Mouse (Mus musculus) MEL (cell line): ENCODE results near the gene Tpp1. TPM values are rescaled to one million over a fixed set of nuclear protein-coding genes. Genes with fewer than 3 reads are reported as not detected.

Experiments
- DNase-seq: peaks from one replicate; pipeline ENCODE4 v3.0.0; 2011; ENCODE audit warnings: low read depth, low spot score
- H3K27ac ChIP-seq: 2 replicates; pipeline ENCODE4 v1.5.1; 2012; ENCODE audit warnings: low read depth, mild to moderate bottlenecking, control low read depth, low read length, moderate library complexity; ENCODE audit not compliant: control insufficient read depth
- H3K27me3 ChIP-seq, 2 experiments: fragments of 150-350 bp in 1 of 2; sonication (generic) in 1 of 2; 2 replicates each; pipeline ENCODE4 v1.6.1; 2012; ENCODE audit warnings: low read length in 2 of 2, mild to moderate bottlenecking in 2 of 2, improper control_type of control experiment in 1 of 2, moderate library complexity in 1 of 2; ENCODE audit not compliant: insufficient read depth in 2 of 2, control insufficient read depth in 1 of 2
- H3K36me3 ChIP-seq, 2 experiments: 2 replicates each; pipeline ENCODE4 v1.6.1; 2012 to 2014; ENCODE audit warnings: low read length in 2 of 2, improper control_type of control experiment in 1 of 2, inconsistent platforms in 1 of 2, mild to moderate bottlenecking in 1 of 2; ENCODE audit not compliant: insufficient read depth in 2 of 2, control insufficient read depth in 1 of 2
- H3K4me1 ChIP-seq, 2 experiments: fragments of 150-350 bp in 1 of 2; sonication (generic) in 1 of 2; 2 replicates each; pipeline ENCODE4 v1.6.1; 2012; ENCODE audit warnings: low read length in 2 of 2, improper control_type of control experiment in 1 of 2, mild to moderate bottlenecking in 1 of 2; ENCODE audit not compliant: insufficient read depth in 2 of 2, control insufficient read depth in 1 of 2
- H3K4me3 ChIP-seq, 2 experiments: fragments of 150-350 bp in 1 of 2; sonication (generic) in 1 of 2; 2 replicates each; pipeline ENCODE4 v1.5.1; 2012; ENCODE audit warnings: low read depth in 2 of 2, low read length in 2 of 2, mild to moderate bottlenecking in 2 of 2, moderate library complexity in 2 of 2, control low read depth in 1 of 2, improper control_type of control experiment in 1 of 2; ENCODE audit not compliant: control insufficient read depth in 1 of 2, insufficient read depth in 1 of 2
- H3K79me2 ChIP-seq: 2 replicates; pipeline ENCODE4 v1.6.1; 2012; ENCODE audit warnings: mild to moderate bottlenecking, low read length, moderate library complexity; ENCODE audit not compliant: control insufficient read depth, poor library complexity, insufficient read depth
- H3K9ac ChIP-seq: 2 replicates; pipeline ENCODE4 v1.6.1; 2012; ENCODE audit warnings: low read depth, mild to moderate bottlenecking, control low read depth, low read length, moderate library complexity; ENCODE audit not compliant: control insufficient read depth, poor library complexity, severe bottlenecking
- H3K9me3 ChIP-seq: fragments of 150-350 bp; sonication (generic); replicated peaks from 2 replicates; pipeline ENCODE4 v1.6.1; 2012; ENCODE audit warnings: mild to moderate bottlenecking, low read length, improper control_type of control experiment, moderate library complexity; ENCODE audit not compliant: insufficient read depth
- BHLHE40 ChIP-seq: IDR thresholded peaks from 2 replicates; pipeline ENCODE4 v1.6.1; 2012; ENCODE audit warnings: low read depth, mild to moderate bottlenecking, inconsistent platforms, low read length, improper control_type of control experiment, borderline replicate concordance
- CHD1 ChIP-seq: IDR thresholded peaks from 2 replicates; pipeline ENCODE4 v1.6.1; 2012; ENCODE audit warnings: low read depth, mild to moderate bottlenecking, inconsistent platforms, low read length, improper control_type of control experiment
- CHD2 ChIP-seq: IDR thresholded peaks from 2 replicates; pipeline ENCODE4 v1.6.1; 2011; ENCODE audit warnings: low read length, improper control_type of control experiment
- CTCF ChIP-seq, 3 experiments: IDR thresholded peaks in 2 of 3; conservative IDR thresholded peaks in 1 of 3; 2 replicates each; pipeline ENCODE4 v1.5.1; 2011 to 2012; ENCODE audit warnings: low read length in 3 of 3, low read depth in 2 of 3, mild to moderate bottlenecking in 2 of 3, improper control_type of control experiment in 1 of 3, inconsistent platforms in 1 of 3, mixed read lengths in 1 of 3, moderate library complexity in 1 of 3; ENCODE audit not compliant: control insufficient read depth in 1 of 3, insufficient read depth in 1 of 3, poor library complexity in 1 of 3, severe bottlenecking in 1 of 3
- E2F4 ChIP-seq: IDR thresholded peaks from 2 replicates; pipeline ENCODE4 v1.6.1; 2011; ENCODE audit warnings: low read depth, low read length, improper control_type of control experiment, borderline replicate concordance
- EP300 ChIP-seq, 2 experiments: IDR thresholded peaks; 2 replicates each; pipeline ENCODE4 v1.6.1; 2011; ENCODE audit warnings: improper control_type of control experiment in 2 of 2, low read length in 2 of 2, low read depth in 1 of 2, mild to moderate bottlenecking in 1 of 2
- ETS1 ChIP-seq: IDR thresholded peaks from 2 replicates; pipeline ENCODE4 v1.6.1; 2012; ENCODE audit warnings: low read depth, mild to moderate bottlenecking, inconsistent platforms, low read length, improper control_type of control experiment, moderate library complexity
- GABPA ChIP-seq: IDR thresholded peaks from 2 replicates; pipeline ENCODE4 v1.6.1; 2012; ENCODE audit warnings: low read depth, mild to moderate bottlenecking, inconsistent platforms, low read length, improper control_type of control experiment, moderate library complexity
- GATA1 ChIP-seq: IDR thresholded peaks from 2 replicates; pipeline ENCODE4 v1.6.1; 2011; ENCODE audit warnings: low read depth, low read length, improper control_type of control experiment
- KAT2A ChIP-seq: conservative IDR thresholded peaks from 2 replicates; pipeline ENCODE4 v1.6.1; 2012; ENCODE audit warnings: low read depth, low read length, improper control_type of control experiment, inconsistent platforms
- MEF2A ChIP-seq: IDR thresholded peaks from 2 replicates; pipeline ENCODE4 v1.6.1; 2014; ENCODE audit warnings: low read depth, mild to moderate bottlenecking, inconsistent platforms, low read length, improper control_type of control experiment; ENCODE audit not compliant: poor library complexity, insufficient replicate concordance, severe bottlenecking; ENCODE audit errors: extremely low read depth
- MXI1 ChIP-seq: IDR thresholded peaks from 2 replicates; pipeline ENCODE4 v1.6.1; 2011; ENCODE audit warnings: mild to moderate bottlenecking, low read depth, low read length, improper control_type of control experiment
- MYB ChIP-seq: IDR thresholded peaks from 2 replicates; pipeline ENCODE4 v1.6.1; 2011; ENCODE audit warnings: mild to moderate bottlenecking, low read depth, low read length, improper control_type of control experiment
- NRF1 ChIP-seq: IDR thresholded peaks from 2 replicates; pipeline ENCODE4 v1.6.1; 2014; ENCODE audit warnings: low read depth, mild to moderate bottlenecking, inconsistent platforms, low read length, improper control_type of control experiment, moderate library complexity; ENCODE audit not compliant: poor library complexity, insufficient read depth, severe bottlenecking
- POLR2A ChIP-seq, 2 experiments: IDR thresholded peaks; 2 replicates each; pipeline ENCODE4 v1.6.1; 2011 to 2012; ENCODE audit warnings: low read length in 2 of 2, mild to moderate bottlenecking in 2 of 2, control low read depth in 1 of 2, improper control_type of control experiment in 1 of 2, low read depth in 1 of 2, moderate library complexity in 1 of 2; ENCODE audit not compliant: control insufficient read depth in 1 of 2, insufficient read depth in 1 of 2, poor library complexity in 1 of 2
- POLR2AphosphoS5 ChIP-seq: IDR thresholded peaks from 2 replicates; pipeline ENCODE4 v1.6.1; 2012; ENCODE audit warnings: low read depth, borderline replicate concordance, mild to moderate bottlenecking, inconsistent platforms, low read length, moderate library complexity, mixed read lengths
- RCOR1 ChIP-seq: IDR thresholded peaks from 2 replicates; pipeline ENCODE4 v1.6.1; 2012; ENCODE audit warnings: low read depth, mild to moderate bottlenecking, inconsistent platforms, low read length, improper control_type of control experiment
- SIN3A ChIP-seq: IDR thresholded peaks from 2 replicates; pipeline ENCODE4 v1.6.1; 2012; ENCODE audit warnings: low read length, improper control_type of control experiment, inconsistent platforms
- SMC3 ChIP-seq: IDR thresholded peaks from 2 replicates; pipeline ENCODE4 v1.6.1; 2011; ENCODE audit warnings: low read depth, low read length, improper control_type of control experiment
- TAL1 ChIP-seq: IDR thresholded peaks from 2 replicates; pipeline ENCODE4 v1.6.1; 2012; ENCODE audit warnings: mild to moderate bottlenecking, inconsistent platforms, low read length, moderate library complexity, mixed read lengths
- TCF12 ChIP-seq: IDR thresholded peaks from 2 replicates; pipeline ENCODE4 v1.6.1; 2014; ENCODE audit warnings: low read depth, mild to moderate bottlenecking, inconsistent platforms, low read length, improper control_type of control experiment, moderate library complexity
- USF1 ChIP-seq: IDR thresholded peaks from 2 replicates; pipeline ENCODE4 v1.6.1; 2014; ENCODE audit warnings: low read depth, mild to moderate bottlenecking, inconsistent platforms, low read length, improper control_type of control experiment, moderate library complexity
- ZC3H11A ChIP-seq: IDR thresholded peaks from 2 replicates; pipeline ENCODE4 v1.6.1; 2012; ENCODE audit warnings: low read depth, mild to moderate bottlenecking, inconsistent platforms, low read length, improper control_type of control experiment
- ZNF384 ChIP-seq: IDR thresholded peaks from 2 replicates; pipeline ENCODE4 v1.6.1; 2012; ENCODE audit warnings: low read depth, mild to moderate bottlenecking, inconsistent platforms, low read length, improper control_type of control experiment
- polyA plus RNA-seq, 2 experiments: library from polyadenylated mRNA; stranded (reverse) in 1 of 2; unstranded in 1 of 2; fragments of >175 nt in 1 of 2; fragments of >200 nt in 1 of 2; gene quantifications; 2 replicates each; pipeline versions ENCODE4 v1.2.1 to v1.2.4; 2012; ENCODE audit warnings: low replicate concordance in 2 of 2, low read depth in 1 of 2; ENCODE audit not compliant: insufficient read length in 2 of 2, insufficient read depth in 1 of 2, missing spikeins in 1 of 2
- total RNA-seq: library from RNA; depleted of rRNA; stranded (reverse); fragments of 300-350 nt; gene quantifications from 2 replicates; pipeline ENCODE4 v1.2.3, GENCODE M21; 2012

The Tpp1 gene
- total and polyA plus RNA-seq, 3 experiments, result 17.5 to 45.4 TPM; not detected in 1

DNA sequence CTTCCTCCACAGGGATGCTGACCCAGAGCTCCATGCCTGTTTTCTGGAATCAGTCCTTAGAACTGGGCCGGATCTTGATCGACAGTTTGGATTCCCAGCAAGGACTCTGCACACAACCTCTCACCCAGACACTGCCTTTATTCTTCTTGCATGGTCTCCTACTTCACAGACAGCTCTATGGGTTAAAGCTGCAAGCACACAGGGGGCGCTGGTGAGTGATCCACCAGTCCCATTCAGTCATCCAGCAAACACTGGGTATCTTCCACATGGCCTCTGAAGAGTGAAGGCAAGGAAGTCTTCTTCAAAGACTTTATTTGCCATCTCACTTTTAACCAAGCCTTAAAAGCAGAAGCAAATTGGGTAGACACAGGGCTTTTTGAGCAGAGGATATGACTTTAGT, 36.7 kb downstream of the Tpp1 start:
- H3K36me3 ChIP-seq, result no peaks in the 10 kb centered on the region
- H3K9ac ChIP-seq, result no peak overlapping the region
- H3K27ac ChIP-seq, result no peak overlapping the region
- no peak overlapping the region for H3K4me3 ChIP-seq
- no peaks in the 10 kb centered on the region for H3K4me1 ChIP-seq
- no peaks in the 10 kb centered on the region for H3K27me3 ChIP-seq
- peak; percentile 38 for DNase-seq
- no peaks in the 10 kb centered on the region for H3K9me3 ChIP-seq
- TF ChIP-seq CTCF (IDR thresholded peaks at IDR 0.05 in 2 of 3, conservative IDR thresholded peaks at IDR 0.05 in 1 of 3; ENCODE audit: control insufficient read depth in 1 of 3, insufficient read depth in 1 of 3, low read depth in 2 of 3, low read length in 3 of 3, poor library complexity in 1 of 3, severe bottlenecking in 1 of 3) (peak; percentile 41 to 55 (median 53)), ZC3H11A (no peak)
- no peaks in the 10 kb centered on the region for H3K79me2 ChIP-seq

- Histone ChIP-seq H3K4me1 (peaks cover 0 to 13% of the 10 kb centered on the region in 2 experiments; a peak in 2 of 4 replicates), H3K27ac (no peak overlapping the region), H3K27me3 (no peaks in the 10 kb centered on the region), H3K36me3 (peaks cover 0 to 3% of the 10 kb centered on the region in 2 experiments; a peak in 2 of 4 replicates)
- peak; percentile 80 for DNase-seq
- TF ChIP-seq BHLHE40, result no peak; the same call in 1 of the 2 replicates
- peak; percentile 90 for TF ChIP-seq ETS1
- no peak for TF ChIP-seq ZNF384
- TF ChIP-seq GATA1, result peak; percentile 88
- no peak for TF ChIP-seq MXI1
- peak; percentile 94 for TF ChIP-seq TCF12
- no peak for TF ChIP-seq POLR2AphosphoS5
- TF ChIP-seq EP300 (IDR thresholded peaks at IDR 0.05; ENCODE audit: low read depth in 1 of 2, low read length in 2 of 2), result peak; percentile 70 to 82
- TF ChIP-seq TAL1, result peak; percentile 84
- TF ChIP-seq GABPA, result no peak
- TF ChIP-seq SIN3A, result peak; percentile 48
- TF ChIP-seq USF1, result 0 out of 2 replicates have a peak, but pooled peaks have one; percentile 8
- TF ChIP-seq NRF1, result no peak
- TF ChIP-seq, all 39 proteins: peak for 7
- H3K9me3 ChIP-seq, result no peaks in the 10 kb centered on the region
- no peak overlapping the region for H3K9ac ChIP-seq
- no peaks in the 10 kb centered on the region for H3K79me2 ChIP-seq
- no peak overlapping the region for H3K4me3 ChIP-seq
These were observed 43.3 kb downstream of the Tpp1 start for GRCm38 (mm10) chr7:105708733-105709132.

DNA sequence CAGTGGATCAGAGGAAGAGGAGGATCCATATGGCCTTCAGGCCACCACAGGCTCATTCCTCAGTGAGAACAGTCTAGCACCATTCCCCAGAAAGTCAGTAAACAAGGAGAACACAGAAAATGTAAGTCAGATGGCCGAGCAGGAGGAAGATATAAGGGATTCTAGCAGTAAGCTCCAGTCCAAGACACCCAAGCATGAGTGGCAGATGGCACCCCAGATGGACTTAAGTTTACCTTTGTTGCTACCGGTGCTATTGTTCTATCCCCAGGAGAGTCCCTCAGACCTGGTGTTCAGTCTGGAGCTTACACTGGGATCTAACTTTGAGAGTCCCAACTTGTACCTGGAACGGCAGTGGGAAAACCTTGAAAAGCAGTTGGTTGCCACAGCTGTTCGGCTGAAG, 48.2 kb downstream of the Tpp1 start:
- Histone ChIP-seq H3K36me3 (peaks cover 0 to 3% of the 10 kb centered on the region in 2 experiments; a peak in 2 of 4 replicates), H3K9ac (no peak overlapping the region), H3K79me2 (no peaks in the 10 kb centered on the region), H3K9me3 (no peaks in the 10 kb centered on the region), H3K4me1 (peaks cover 0 to 6% of the 10 kb centered on the region in 2 experiments; a peak in 2 of 4 replicates), H3K27me3 (no peaks in the 10 kb centered on the region)
- no peak for DNase-seq
- TF ChIP-seq CHD1, result no peak
- no peak for TF ChIP-seq CTCF (IDR thresholded peaks at IDR 0.05 in 2 of 3, conservative IDR thresholded peaks at IDR 0.05 in 1 of 3; ENCODE audit: control insufficient read depth in 1 of 3, insufficient read depth in 1 of 3, low read depth in 2 of 3, low read length in 3 of 3, poor library complexity in 1 of 3, severe bottlenecking in 1 of 3)
- no peak for TF ChIP-seq MYB
- TF ChIP-seq POLR2A (IDR thresholded peaks at IDR 0.05; ENCODE audit: control insufficient read depth in 1 of 2, insufficient read depth in 1 of 2, low read depth in 1 of 2, low read length in 2 of 2, poor library complexity in 1 of 2), result no peak
- TF ChIP-seq RCOR1, result no peak
- no peak for TF ChIP-seq KAT2A
- TF ChIP-seq POLR2AphosphoS5, result no peak
- TF ChIP-seq E2F4, result no peak
- TF ChIP-seq CHD2, result no peak
- TF ChIP-seq BHLHE40, result no peak
- no peak for TF ChIP-seq ETS1
- no peak for TF ChIP-seq MEF2A
- no peak for TF ChIP-seq SMC3
- TF ChIP-seq, all 39 proteins: peak for 0
- H3K27ac ChIP-seq, result no peak overlapping the region
- no peak overlapping the region for H3K4me3 ChIP-seq
